Mouse (Mus musculus) right cerebral cortex, postnatal 36 days (tissue): ENCODE results near the gene Trim38.
A peak's percentile ranks its signal among the peaks of the same experiment; 100 is the strongest.
"Not testable (repeated sequence)": the region's sequence is repeated elsewhere in the genome, so short reads cannot be mapped to it uniquely, and the experiment has no call there.

Experiments
- DNase-seq, 2 experiments: peaks; one replicate each; pipeline ENCODE4 v3.0.0; 2022; ENCODE audit warnings: low spot score in 2 of 2, mixed read lengths in 1 of 2

Gene Trim38

DNA sequence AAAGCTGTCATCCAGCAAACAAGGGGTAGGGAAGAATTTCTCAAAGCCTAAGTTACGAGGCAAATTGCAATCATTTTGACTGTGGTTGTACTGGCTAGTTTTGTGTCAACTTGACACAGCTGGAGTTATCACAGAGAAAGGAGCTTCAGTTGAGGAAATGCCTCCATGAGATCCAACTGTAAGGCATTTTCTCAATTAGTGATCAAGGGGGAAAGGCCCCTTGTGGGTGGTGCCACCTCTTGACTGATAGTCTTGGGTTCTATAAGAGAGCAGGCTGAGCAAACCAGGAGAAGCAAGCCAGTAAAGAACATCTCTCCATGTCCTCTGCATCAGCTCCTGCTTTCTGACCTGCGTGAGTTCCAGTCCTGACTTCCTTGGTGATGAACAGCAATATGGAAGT is at the start of gene Trim38:
Gene Trim38, plus strand, starts transcription at position 301 of the 400 bp plus-strand sequence.
- DNase-seq = not testable (repeated sequence)

DNA sequence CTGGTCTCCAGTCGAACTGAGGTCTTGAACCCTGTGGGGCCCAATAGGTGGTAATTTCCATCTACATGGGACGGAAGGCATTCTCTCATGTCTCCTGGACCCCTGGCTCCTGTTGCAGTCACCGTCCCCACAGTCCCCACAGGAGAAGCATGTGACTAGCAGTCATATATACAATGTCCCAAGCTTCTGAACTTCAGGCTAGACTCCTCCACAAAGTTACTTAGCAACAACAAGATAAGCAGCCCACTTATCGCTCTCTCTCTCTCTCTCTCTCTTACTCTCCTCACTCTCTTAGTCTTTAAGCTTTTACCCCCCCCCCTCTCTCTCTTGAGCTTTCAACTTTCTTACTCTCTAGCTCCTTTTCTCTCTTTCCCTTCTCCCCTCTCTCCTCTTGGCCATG is 45.5 kb upstream of the Trim38 start:
- DNase-seq = no peak

DNA sequence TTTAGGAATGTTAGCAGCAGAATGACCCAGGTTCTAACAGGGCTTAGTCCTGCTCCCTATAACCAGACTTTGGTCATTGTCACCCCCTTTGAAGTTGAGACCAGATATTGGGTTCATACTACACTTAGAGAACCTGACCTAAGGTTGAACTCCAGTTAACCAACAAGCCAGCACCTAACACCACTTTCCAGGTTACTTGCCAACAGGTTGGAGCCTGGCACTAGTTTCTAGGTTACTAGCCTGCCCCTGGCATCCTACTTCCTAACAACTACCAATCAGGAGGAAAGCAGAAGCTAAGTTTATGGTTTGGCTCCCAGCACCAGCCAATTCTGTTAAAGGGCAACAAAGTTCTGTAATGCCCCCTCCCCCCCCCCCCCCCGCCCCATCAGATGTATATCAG is 44.5 kb upstream of the Trim38 start:
- no peak for DNase-seq

DNA sequence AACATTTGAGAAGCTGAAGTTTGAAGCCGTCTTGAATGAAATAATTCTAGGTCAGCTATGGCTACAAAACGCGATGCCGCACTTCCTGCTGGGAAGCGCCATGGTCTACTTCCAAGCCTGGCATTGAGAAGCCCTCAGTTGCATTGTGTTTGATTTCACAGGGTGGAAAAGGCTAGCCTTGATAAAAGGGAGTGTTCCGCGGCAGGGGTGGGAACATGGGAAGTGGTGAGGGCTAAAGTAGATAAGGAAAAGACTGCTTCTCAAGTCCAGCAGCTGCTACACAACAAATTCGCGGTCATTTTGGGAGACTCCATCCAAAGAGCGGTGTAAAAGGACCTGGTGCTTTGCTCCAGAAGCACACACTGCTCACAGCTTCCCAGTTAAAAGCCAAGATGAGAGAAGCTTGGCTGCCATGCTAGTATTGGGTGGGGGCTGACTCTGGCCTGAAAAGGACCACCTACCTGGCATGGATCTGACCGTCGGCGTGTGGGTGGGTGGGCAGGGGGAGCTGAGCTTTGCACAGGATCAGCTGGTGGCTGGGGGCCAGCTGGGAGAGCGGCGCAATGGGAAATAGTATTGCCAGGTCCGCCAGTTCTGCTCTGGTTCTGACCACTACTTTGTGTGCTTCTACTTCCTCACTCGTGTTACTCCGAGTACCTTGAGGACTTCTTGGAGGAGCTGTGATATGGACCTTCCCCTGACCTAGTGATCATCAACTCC is 41.1 kb upstream of the Trim38 start:
- no peak for DNase-seq

DNA sequence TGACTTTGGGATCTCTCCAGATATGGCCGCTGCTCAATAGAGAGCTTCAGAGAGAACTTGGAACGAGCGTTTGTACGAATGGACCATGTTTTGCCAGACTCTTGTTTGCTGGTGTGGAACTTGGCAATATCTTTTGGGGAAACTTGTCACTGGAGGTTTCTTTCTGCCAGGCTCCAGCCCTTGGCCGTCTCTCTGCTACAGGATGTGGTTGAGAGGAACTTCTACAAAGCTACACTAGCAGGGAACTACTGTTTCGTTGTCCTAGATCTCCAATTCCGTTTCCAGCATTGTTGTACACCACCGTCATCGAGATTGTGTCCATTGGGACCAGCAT is 40.6 kb upstream of the Trim38 start:
- DNase-seq = no peak

DNA sequence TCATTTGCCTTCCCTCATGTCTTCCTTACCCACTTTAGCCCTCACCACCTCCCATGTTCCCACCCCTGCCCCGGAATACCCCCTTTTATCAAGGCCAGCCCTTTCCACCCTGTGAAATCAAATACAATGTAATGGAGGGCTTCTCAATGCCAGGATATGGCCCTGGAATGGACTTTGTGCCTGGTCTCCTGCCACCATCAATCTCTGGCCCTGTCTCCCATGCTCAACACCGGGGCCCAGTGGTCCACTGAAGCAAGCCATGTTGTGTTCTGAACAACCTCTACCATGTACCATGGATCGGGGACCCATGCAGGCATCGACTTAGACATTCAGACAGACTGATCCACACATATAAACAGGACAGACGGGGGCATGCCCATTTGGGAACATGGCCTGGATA is 40.0 kb upstream of the Trim38 start:
- no peak for DNase-seq

DNA sequence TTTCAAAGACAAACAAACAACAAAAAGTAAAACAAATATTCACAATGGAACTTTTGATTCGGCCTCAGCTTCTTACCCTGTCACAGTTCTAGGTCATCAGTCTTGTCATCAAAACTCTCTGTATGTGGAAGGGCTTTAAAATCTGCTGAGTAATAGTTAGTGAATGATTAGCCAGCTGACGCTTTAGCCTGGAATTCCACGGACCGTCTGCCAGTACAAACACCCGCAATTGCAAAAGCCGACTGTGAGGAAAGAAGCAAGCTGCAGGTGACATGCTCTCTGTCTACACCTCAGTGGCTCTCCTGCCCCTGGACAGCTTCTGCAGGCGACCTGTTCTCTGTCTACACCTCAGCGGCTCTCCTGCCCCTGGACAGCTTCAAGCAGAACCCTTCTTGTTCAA is 39.2 kb upstream of the Trim38 start:
- no peak for DNase-seq

DNA sequence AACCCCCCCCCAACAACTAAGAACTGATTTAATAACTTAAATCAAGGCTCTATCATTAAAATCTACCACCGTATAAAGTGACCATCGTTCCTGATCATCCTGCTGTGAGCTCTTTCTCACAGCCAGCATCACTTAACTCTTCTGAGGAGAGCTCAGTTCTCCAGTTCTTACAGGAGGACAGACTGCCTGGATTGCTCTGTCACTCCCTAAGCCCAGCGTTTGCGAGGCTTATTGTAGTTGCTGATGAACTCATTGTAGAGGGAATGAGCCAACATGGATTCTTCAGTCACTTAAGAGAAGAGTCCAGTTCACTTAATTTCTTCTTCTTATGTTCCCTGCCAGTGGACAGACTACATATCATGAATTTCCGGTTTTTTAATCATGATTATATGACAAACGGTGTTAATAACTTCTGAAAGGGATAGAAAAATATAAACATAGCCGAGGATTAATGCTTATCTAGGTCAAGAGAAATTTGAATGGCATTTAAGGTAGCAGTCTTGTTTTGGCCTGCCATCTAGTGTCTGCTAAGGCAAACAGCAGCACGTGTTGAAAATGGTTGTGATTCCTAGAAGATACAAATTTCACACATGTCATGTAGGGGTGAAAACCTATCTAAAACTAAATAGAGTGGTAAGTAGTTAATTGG is 37.4 kb upstream of the Trim38 start:
- no peak for DNase-seq

DNA sequence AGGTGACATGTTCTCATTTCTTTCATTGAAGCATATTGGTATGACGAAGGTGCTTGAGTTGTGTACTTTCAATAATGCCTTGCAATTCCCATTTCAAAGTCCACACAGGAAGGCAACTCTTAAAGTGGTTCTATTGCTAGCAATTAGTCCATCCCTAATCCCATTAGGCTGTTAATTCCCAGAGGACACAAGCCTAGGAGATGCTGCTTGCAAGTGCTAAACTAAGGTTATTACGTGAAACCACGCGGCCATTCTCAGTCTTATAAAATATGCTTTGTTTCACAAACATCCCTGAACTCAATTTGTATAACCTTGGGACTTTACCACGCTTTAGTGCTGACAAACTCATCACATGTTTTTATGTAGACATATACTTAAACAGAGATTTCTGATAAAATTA is 32.6 kb upstream of the Trim38 start:
- DNase-seq = no peak

DNA sequence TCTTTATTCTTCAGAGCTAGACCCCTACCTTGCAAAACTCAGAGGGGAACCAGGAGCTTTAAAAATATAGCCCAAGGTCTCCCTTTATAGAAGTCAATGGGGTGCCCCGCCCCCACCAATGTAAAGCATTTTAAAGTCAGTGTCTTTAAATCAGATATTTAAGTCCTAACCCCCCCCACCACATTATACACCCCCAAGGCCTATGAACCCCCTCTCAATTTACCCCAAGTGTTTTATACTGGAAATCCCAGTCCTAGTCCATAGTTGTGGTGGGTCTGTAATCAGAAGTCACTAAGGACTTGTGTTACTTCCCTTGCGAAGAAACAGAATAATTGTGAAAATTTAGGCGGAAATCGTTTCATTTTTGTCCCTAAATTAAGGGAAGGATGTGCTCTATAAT is 31.7 kb upstream of the Trim38 start:
- no peak for DNase-seq

DNA sequence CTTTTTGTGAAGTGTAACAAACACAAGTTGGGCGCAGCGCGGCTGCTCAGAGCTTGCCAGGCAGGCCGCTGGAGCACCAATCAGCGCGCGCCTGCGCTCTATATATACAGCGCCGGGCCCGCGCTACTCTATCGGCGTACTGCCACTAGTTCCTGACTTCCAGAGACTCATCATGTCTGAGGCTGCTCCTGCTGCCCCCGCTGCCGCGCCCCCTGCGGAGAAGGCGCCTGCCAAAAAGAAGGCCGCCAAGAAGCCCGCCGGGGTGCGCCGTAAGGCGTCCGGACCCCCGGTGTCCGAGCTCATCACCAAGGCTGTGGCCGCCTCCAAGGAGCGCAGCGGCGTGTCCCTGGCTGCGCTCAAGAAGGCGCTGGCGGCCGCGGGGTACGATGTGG is 31.0 kb upstream of the Trim38 start, which contains the start of gene Hist1h1c:
Gene Hist1h1c, plus strand, starts transcription at position 132 of the 392 bp plus-strand sequence.
- DNase-seq = peak; percentile 88 to 91

DNA sequence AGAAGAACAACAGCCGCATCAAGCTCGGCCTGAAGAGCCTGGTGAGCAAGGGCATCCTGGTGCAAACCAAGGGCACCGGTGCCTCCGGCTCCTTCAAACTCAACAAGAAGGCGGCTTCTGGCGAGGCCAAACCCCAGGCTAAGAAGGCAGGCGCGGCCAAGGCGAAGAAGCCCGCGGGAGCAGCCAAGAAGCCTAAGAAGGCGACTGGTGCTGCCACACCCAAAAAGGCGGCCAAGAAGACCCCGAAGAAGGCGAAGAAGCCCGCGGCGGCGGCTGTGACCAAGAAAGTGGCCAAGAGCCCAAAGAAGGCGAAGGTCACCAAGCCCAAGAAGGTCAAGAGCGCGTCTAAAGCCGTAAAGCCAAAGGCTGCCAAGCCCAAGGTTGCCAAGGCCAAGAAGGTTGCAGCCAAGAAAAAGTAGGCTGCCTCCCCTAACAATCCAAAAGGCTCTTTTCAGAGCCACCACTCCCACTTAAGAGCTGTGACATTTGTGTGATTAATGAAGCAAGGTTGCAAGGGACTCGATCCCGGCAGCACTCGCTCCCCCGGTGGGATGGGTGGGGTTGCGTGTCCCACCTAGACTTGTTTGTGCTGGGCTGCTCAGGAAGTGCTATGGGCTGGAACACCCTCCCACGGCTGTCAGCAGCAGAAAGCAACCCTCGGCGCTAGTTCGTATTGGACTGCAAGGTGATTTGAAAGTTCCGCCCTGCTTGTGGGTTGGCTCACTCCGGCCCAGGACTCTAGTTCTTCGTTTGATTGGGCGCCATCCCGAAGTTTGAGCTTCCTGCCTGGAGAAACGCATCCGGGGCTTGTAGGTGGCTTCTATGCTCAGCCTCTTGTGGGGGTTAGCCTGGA is 30.4 kb upstream of the Trim38 start:
- peak; percentile 94 to 97 for DNase-seq

DNA sequence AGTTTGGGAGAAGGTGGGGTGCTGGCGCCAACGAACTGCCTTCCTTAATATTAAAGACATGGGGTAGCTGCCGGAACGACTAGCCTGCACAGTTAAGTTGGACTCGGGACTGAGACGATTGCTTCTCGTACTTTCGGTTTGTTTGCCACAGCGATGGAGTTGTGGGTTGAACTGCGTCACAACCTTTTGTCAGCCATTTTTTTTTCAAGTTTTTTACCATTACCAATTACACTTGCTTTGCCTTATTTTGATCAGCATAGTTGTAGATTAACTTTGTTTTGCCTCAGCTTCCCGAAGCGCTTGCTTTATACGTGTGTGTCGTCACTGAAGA is 29.8 kb upstream of the Trim38 start:
- no peak for DNase-seq

DNA sequence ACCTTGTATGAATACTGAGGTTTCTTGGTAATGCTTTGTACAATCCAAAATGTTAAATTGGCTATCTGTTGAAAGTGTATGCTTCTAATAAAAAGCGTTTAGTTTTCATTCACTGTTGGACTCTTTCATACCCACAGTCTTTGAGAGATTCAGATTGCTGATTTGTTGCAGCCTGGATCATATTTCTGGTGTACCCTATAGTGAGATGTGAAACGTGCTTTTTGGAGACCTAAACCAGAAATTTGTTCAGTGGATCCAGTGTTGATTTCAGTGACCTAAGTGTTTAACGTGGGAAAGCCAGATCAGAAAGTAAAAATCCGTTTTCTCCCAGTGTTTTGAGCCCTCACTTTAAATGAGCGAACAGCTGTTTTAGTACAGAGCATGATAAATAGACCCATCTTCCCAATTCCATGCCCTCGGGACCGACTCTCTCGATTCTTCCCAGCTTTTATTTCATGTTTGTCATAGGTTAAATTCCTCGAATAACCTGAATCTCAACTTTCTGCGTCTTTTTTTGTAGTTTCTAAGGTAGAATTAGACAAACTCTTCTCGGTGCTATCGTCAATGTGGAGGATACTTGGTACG is 29.4 kb upstream of the Trim38 start:
- DNase-seq = no peak

DNA sequence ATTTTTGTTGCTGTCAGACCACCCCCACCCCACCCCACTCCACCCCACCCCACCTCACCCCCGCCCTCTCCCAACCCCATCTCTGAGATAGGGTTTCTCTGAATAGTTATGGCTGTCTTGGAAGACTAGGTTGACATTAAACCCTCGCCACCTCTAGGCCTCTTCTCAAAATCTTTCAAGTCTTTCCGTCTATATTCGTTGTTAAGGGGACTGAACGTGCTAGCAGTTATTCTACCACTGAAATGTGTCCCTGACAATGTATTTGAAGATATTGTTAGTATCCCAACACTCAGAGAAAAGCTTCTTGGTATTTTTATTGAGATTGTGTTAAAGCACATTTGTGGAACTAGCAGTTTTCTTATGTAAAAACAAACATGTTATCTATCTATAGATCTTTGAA is 28.8 kb upstream of the Trim38 start:
- DNase-seq = no peak

DNA sequence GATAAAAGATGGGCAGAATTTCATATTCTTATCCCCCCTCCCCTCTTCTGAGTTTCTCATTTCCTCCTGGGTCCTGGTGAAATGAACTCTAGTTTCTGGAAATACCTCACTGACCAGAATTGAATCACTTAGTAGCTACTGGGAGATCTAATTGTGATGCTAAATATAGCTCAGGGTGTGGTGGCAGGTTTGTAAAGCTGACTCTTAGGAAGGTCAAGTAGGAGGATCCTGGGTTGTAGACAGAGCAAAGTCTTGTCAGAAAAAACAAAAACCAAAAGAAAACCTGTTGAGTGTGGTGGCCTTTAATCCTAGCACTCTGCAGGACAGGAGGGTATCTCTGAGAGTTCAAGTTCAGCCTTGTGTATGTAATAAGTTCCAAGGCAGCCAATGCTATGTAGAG is 27.7 kb upstream of the Trim38 start:
- DNase-seq = no peak

DNA sequence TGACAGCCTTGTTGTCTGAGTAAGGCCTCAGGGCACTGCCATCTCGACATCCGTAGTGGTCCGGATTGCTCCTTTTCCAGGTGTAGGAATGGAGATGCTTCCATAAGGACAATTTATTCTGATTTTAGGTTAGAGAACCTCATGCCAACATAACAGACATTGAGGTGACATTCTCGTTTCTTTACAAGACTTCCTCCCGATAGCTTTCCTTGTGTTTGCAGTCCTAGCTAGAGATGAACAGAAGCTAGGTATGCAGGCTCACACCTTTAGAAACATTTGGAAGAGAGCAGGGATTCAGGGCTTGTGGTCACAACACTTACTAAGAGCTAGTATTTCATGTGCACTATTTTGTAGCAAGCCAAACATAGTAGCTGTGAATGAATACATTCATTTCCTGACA is 26.5 kb upstream of the Trim38 start:
- no peak for DNase-seq

DNA sequence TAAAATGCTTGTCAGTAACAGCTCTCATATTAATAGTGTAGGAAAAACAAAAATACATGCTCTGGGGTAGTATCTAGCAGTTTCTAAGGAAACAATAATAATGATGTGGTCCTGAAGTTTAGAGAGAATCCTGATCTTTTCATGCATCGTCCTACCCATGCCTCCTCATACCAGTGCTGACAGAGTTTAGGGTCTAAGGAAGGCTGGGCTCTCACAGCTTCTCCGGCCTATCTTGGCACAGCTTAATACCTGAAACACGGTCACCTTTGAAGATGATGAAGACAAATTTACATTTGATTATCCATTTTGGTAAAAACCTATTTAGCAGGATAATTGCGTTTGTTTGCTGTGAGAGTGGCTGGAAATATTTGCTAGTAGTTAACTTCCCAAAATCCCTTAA is 25.8 kb upstream of the Trim38 start:
- DNase-seq = no peak

DNA sequence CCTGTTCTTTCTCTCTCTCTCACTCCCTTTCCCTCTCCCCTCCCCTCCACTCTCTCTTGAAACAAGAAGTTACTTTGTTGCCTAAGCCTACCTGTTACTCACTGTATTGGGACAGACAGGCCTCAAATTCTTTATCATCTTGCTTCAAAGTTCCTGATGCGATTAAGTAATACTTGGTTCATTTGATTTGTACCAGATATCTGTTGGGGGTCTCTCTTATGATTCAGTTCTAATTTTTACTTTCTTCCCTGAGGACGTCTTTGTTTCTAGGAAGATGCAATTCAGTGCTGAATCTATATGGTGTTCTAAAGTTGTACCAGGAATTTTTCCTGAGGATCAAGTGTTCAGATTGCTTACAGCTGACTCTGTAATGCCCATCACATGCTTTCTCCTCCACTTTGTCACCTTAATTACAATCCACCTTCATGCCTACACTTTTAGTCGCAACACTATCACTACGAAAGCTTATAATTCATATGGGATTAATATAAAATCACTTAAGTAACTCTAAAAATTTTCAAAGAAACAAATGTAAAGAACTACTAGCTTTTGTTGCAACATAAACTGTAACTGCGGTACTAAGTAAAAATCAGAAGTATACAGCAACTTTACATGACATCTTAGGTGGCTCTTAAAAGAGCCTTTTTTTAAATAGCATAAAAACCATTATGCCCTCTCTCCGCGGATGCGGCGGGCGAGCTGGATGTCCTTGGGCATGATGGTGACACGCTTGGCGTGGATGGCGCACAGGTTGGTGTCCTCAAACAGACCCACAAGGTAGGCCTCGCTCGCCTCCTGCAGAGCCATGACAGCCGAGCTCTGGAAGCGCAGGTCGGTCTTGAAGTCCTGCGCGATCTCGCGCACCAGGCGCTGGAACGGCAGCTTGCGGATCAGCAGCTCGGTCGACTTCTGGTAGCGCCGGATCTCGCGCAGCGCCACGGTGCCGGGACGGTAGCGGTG is 25.0 kb upstream of the Trim38 start:
- DNase-seq = no peak

DNA sequence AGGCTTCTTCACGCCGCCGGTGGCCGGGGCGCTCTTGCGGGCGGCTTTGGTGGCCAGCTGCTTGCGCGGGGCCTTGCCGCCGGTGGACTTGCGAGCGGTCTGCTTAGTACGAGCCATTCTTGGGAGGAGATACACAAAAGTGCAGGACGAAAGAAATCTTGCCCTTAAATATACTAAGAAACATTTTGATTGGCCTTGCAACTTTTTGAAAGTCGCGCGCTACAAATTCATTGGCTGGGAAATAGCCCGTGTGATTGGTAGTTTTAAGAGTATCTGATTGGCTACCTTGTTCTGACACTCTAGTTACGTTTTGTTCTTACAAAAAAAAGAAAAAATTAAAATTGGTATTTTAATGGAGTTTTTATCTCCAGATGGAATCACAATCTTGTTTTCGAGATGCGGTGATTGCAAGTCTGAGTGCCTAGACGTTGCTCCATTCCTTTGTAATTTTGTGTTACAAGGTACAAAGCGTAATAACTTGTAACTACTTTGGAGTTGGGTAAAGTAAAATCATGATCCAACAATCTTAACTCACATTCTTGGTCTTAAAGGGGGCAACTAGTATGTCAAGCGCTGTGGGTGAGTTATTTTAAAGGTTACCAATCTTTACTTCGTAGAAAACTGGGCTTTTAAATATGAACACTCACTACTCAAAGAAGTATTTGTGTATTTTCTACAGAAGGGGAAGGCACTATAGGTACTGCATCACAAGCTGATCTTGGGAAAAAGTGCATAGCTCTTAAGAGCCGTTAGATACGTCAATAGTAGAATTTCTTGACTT is 24.1 kb upstream of the Trim38 start, which contains the start of gene Hist1h3c:
Gene Hist1h3c, minus strand, starts transcription at position 222 of the 781 bp plus-strand sequence.
- peak; percentile 60 to 79 for DNase-seq
